Mouse (Mus musculus): ENCODE measurements around the gene Lmf1. TPM values are rescaled to one million over a fixed set of nuclear protein-coding genes. Genes with fewer than 3 reads are reported as not detected.
A peak's percentile ranks its signal among the peaks of the same experiment; 100 is the strongest.

Lmf1 gene
- total RNA-seq, 2 experiments from 2014 or later, result 9.7 to 14.9 TPM

GRCm38 (mm10) chr17:25665485-25665884, 86.6 kb downstream of the Lmf1 start:
- Histone ChIP-seq H3K27ac (no peak overlapping the region), H3K4me3 (no peak overlapping the region)
- intact Hi-C loops (cut with DNase I), result no loop called here
- no peak for DNase-seq
- TF ChIP-seq CTCF (IDR thresholded peaks at IDR 0.05), result no peak

DNA sequence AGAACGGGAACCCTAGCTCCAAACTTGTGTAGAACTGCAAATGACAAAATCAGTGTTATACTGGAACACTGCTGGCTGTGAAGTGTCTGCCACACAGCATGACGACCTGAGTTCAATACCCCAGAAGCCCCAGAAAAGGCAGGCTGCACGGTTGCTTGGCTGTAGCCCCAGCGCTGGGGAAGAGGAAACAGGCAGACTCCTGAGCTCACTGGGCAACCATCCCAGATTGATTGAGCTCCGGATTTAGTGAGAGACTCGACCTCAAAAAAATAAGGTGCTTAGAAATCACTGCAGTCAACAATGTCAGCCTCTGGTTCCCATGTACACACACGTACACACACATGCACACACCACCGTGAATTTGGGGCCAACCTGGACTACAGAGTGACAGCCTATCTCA, 87.0 kb downstream of the Lmf1 start:
- Histone ChIP-seq H3K4me3 (no peak overlapping the region), H3K27ac (no peak overlapping the region)
- DNase-seq, result no peak
- intact Hi-C loops (cut with DNase I), result no loop called here
- TF ChIP-seq CTCF (IDR thresholded peaks at IDR 0.05), result no peak

DNA sequence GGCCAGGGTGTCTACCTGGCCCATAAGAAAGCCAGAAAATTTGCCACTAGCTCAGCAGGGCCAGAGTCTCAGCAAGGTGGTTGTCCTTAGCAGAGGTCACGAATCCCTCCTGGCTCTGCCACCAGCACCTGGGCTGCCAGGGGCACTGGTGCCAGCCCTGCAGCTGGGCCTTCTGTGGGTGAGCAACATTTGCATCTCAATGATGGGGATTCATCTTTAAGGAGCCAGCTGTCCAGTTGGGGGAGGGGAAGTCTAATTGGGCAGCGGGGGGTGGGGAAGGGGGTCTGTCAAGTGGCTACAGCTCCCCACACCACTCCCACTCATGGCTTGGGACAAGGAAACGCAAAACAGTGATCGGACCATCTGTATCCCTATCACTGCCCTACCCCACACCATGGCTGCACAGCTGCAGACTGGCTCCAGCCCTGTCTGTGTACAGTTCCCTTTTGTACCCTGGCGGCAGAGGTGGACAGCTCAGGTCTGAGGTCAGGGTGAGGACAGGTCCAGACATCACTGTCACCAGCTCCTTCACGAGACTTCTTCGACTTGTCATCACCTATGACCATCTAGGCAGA, 89.7 kb downstream of the Lmf1 start:
- DNase-seq, result no peak
- H3K4me3 ChIP-seq, result no peak overlapping the region
- H3K27ac ChIP-seq, result no peak overlapping the region
- TF ChIP-seq CTCF (IDR thresholded peaks at IDR 0.05), result no peak
- intact Hi-C loops (cut with DNase I), result no loop called here

DNA sequence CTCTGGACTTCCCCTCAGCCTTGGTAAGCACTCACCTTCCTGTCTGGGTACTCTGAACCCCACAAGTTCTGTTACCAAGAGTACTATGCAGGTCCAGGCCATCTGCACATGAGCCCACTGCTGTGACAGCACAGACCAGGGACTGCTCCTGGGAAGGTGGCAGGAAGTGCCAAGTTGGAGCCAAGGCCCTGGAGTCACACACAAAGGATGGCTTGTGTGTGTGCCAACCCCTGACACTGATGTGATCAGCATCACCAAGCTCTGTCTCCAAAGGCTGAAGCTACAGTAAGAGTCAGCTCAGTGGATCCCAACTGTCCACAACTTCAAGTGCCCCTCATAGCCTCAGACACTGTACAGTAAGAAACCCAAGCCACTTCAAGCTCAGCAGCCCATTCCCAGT, 94.1 kb downstream of the Lmf1 start:
- intact Hi-C loops (cut with DNase I), result no loop called here
- no peak overlapping the region for H3K4me3 ChIP-seq
- DNase-seq, result no peak
- no peak overlapping the region for H3K27ac ChIP-seq
- no peak for TF ChIP-seq CTCF (IDR thresholded peaks at IDR 0.05)

GRCm38 (mm10) chr17:25677969-25678368, 99.1 kb downstream of the Lmf1 start:
- TF ChIP-seq CTCF (IDR thresholded peaks at IDR 0.05), result no peak
- intact Hi-C loops (cut with DNase I), result no loop called here
- H3K4me3 ChIP-seq, result no peak overlapping the region
- no peak for DNase-seq
- H3K27ac ChIP-seq, result no peak overlapping the region

GRCm38 (mm10) chr17:25679818-25680217, 100.9 kb downstream of the Lmf1 start:
- Histone ChIP-seq H3K27ac (no peak overlapping the region), H3K4me3 (no peak overlapping the region)

GRCm38 (mm10) chr17:25681636-25682035, 102.8 kb downstream of the Lmf1 start:
- no peak overlapping the region for H3K4me3 ChIP-seq
- DNase-seq, result no peak
- H3K27ac ChIP-seq, result no peak overlapping the region
- TF ChIP-seq CTCF (IDR thresholded peaks at IDR 0.05), result no peak
- intact Hi-C loops (cut with DNase I), result no loop called here

More at GRCm38 (mm10) chr17:25679818-25680217, 100.9 kb downstream of the Lmf1 start:
- no peak for DNase-seq
- no peak for TF ChIP-seq CTCF (IDR thresholded peaks at IDR 0.05)
- intact Hi-C loops (cut with DNase I), result no loop called here

DNA sequence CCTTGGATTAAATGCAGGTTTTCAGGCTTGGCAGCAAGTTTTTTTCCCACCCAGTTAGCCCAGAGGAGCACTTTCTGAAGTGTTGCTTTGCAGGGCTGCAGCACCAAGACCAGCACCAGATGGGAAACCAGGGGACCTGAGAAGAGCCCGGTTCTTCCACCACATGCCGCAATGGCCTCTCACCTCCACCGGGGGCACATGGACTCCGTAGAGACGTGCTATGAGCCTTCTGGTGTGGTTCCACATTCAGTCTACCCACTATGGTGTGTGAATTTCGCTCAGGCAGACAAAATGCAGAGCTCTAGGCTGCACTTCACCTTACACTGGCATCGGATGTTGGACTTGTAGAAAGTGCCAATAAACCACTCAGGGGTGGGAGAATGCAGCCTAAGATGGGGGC, 107.4 kb downstream of the Lmf1 start:
- Histone ChIP-seq H3K27ac (no peak overlapping the region), H3K4me3 (no peak overlapping the region)
- intact Hi-C loops (cut with DNase I), result no loop called here
- no peak for DNase-seq
- peak; percentile 4; the same call in 1 of the 2 replicates for TF ChIP-seq CTCF (IDR thresholded peaks at IDR 0.05)

GRCm38 (mm10) chr17:25688922-25689321, 110.0 kb downstream of the Lmf1 start:
- Histone ChIP-seq H3K27ac (no peak overlapping the region), H3K4me3 (no peak overlapping the region)
- no peak for TF ChIP-seq CTCF (IDR thresholded peaks at IDR 0.05)
- no peak for DNase-seq
- intact Hi-C loops (cut with DNase I), result no loop called here

DNA sequence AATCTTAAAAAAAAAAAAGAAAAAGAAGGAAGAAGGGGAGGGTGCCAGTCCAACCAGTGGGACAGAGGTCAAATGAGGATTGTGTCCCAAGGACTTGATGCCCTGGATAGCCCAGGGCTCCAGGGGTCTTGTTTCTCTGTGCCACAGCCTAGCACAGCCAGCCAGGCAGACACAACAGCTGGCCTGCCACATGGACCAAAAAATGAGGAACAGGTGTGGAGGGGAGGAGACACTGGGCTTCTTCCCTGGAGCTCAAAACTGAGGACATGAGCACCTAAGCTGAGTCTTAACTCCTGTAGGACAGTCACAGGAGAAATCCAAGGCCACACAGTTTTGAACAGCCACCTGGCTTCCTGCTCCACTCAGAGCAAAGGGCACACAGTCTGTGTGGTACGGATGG, 117.4 kb downstream of the Lmf1 start:
- DNase-seq, result no peak
- intact Hi-C loops (cut with DNase I), result loop anchor here (5.0 kb wide), 1 partner anchor 299 kb away; no protein-coding TSS in a partner anchor
- Histone ChIP-seq H3K27ac (no peak overlapping the region), H3K4me3 (no peak overlapping the region)
- TF ChIP-seq CTCF (IDR thresholded peaks at IDR 0.05), result no peak

DNA sequence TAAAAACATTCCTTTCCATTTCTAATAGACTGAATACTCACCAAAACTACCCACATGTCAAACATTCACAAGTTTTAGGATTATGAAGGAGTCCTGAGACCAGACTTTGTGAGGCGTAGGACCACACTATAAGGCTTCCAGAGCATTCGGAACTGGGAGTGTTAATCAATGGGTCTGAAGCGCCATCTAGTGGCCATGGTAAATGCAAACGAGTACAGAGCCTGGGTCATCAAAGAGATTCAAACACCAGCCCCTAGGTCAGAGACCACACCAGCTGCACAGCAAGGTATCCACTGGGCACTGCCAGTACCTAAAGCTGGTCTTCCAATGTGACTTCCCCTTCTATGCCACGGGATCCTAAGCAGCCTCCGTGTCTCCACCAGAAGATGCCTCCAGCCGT, 119.6 kb downstream of the Lmf1 start:
- intact Hi-C loops (cut with DNase I), result loop anchor here (1.0 to 5.0 kb wide), 4 partner anchors 132 to 301 kb away; no protein-coding TSS in a partner anchor
- TF ChIP-seq CTCF (IDR thresholded peaks at IDR 0.05), result peak; percentile 92
- Histone ChIP-seq H3K27ac (no peak overlapping the region), H3K4me3 (no peak overlapping the region)
- DNase-seq, result peak; percentile 71

DNA sequence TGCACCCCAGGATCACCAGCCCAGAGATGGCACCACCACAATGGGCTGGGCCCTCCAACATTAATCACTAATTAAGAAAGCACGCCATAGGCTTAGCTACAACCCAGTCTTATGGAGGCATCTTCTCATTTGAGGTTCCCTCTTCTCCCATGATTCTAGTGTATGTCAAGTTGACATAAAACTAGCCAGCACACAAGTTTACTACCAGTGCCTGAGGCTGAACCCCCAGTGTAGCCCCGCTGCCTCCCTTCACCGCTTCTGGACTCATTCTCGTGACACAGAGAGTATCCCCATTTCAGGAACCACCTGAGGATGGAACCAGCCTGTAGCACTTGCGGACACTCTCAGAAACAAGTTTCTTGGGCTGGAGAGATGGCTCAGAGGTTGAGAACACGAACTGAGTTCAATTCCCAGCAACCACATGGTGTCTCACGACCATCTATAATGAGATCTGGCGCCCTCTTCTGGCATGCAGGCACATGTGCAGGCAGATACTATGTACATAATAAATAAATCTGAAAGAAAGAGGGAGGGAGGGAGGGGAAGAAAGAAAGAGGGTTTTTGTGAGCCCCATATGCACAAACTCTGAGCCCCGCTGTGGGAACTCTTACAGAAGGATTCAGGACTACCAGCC, 122.1 kb downstream of the Lmf1 start:
- intact Hi-C loops (cut with DNase I), result no loop called here
- H3K27ac ChIP-seq, result no peak overlapping the region
- no peak for DNase-seq
- H3K4me3 ChIP-seq, result no peak overlapping the region
- TF ChIP-seq CTCF (IDR thresholded peaks at IDR 0.05), result peak; percentile 33

GRCm38 (mm10) chr17:25709994-25710393, 131.1 kb downstream of the Lmf1 start:
- Histone ChIP-seq H3K4me3 (no peak overlapping the region), H3K27ac (no peak overlapping the region)
- intact Hi-C loops (cut with DNase I), result no loop called here
- TF ChIP-seq CTCF (IDR thresholded peaks at IDR 0.05), result no peak
- no peak for DNase-seq

GRCm38 (mm10) chr17:25711136-25711535, 132.3 kb downstream of the Lmf1 start:
- TF ChIP-seq CTCF (IDR thresholded peaks at IDR 0.05), result no peak
- intact Hi-C loops (cut with DNase I), result no loop called here
- H3K4me3 ChIP-seq, result no peak overlapping the region
- no peak overlapping the region for H3K27ac ChIP-seq
- DNase-seq, result no peak

Other genes with a start within 250 kb of the Lmf1 start
- 1 to 10 TPM; 1.0 to 2.2 TPM for gene Tpsab1, start 233.5 kb upstream of the Lmf1 start, total RNA-seq (2021)
- gene Tpsb2, start 212.8 kb upstream of the Lmf1 start, total RNA-seq (2021), result 1 to 10 TPM; 1.9 to 4.7 TPM
- under 1 TPM in 1 of 2 experiments, not detected in 1; 0.48 TPM for gene Tpsg1, start 209.8 kb upstream of the Lmf1 start, total RNA-seq (2021)
- 1 to 10 TPM in 1 of 2 experiments, under 1 TPM in 1; 0.94 to 1.7 TPM for gene Cacna1h, start 145.3 kb upstream of the Lmf1 start, total RNA-seq (2021)
- not detected for gene Tekt4, start 124.5 kb upstream of the Lmf1 start, total RNA-seq (2021)
- not detected for gene Sstr5, start 81.8 kb upstream of the Lmf1 start, total RNA-seq (2021)
- gene Sox8, start 8.4 kb upstream of the Lmf1 start, total RNA-seq (2021), result 1 to 10 TPM in 1 of 2 experiments, under 1 TPM in 1; 0.92 to 1.1 TPM
- gene Gng13, start 138.1 kb downstream of the Lmf1 start, total RNA-seq (2021), result not detected
- gene Chtf18, start 148.3 kb downstream of the Lmf1 start, total RNA-seq (2021), result under 1 TPM; 0.77 to 0.86 TPM
- gene Rpusd1, start 148.6 kb downstream of the Lmf1 start, total RNA-seq (2021), result 1 to 10 TPM; 3.9 to 4.0 TPM
- not detected for gene Mslnl, start 157.0 kb downstream of the Lmf1 start, total RNA-seq (2021)
- gene Msln, start 175.3 kb downstream of the Lmf1 start, total RNA-seq (2021), result under 1 TPM in 1 of 2 experiments, not detected in 1; 0.33 TPM
- gene Narfl, start 194.7 kb downstream of the Lmf1 start, total RNA-seq (2021), result 10 to 100 TPM; 28.6 to 38.7 TPM
- 1 to 10 TPM; 9.0 to 9.1 TPM for gene Haghl, start 206.6 kb downstream of the Lmf1 start, total RNA-seq (2021)
- gene Ccdc78, start 207.5 kb downstream of the Lmf1 start, total RNA-seq (2021), result not detected
- 10 to 100 TPM; 35.9 to 43.7 TPM for gene Fam173a, start 213.8 kb downstream of the Lmf1 start, total RNA-seq (2021)
- not detected for gene AC134908.4, start 216.6 kb downstream of the Lmf1 start, total RNA-seq (2021)
- gene Metrn, start 218.1 kb downstream of the Lmf1 start, total RNA-seq (2021), result 10 to 100 TPM; 40.4 to 41.0 TPM
- 1 to 10 TPM; 1.4 to 2.2 TPM for gene Fbxl16, start 230.0 kb downstream of the Lmf1 start, total RNA-seq (2021)
- gene Wdr24, start 244.5 kb downstream of the Lmf1 start, total RNA-seq (2021), result 10 to 100 TPM in 1 of 2 experiments, 1 to 10 TPM in 1; 8.7 to 10.0 TPM
- 10 to 100 TPM; 11.5 to 13.0 TPM for gene Jmjd8, start 249.8 kb downstream of the Lmf1 start, total RNA-seq (2021)

Measured in gastrocnemius, adult 2 months (tissue).